Mouse (Mus musculus) right cerebral cortex, postnatal 14 days (tissue): Measurements from ENCODE around the gene Sort1.

Experiments
- DNase-seq: peaks from one replicate; pipeline ENCODE4 v3.0.0; 2022

Sort1 gene

DNA sequence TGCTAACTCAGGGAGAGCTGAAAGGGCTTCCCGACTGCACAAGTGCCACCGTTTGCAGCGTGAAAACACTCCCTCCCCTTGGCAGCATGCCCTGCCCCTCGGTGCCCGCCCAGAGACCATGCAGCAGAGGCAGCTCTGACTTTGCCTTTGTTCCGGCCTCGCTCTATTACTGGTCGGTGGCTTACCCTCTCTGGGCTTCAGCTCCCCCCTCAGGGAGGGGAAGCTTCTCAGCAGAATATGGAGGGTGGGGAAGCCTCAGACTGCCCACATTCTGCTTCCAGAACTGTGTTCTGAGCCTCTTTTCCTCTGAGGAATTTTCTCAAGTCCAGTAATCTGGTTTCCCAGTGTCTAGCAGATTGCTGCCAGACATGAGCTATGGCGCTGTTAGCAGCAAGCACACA is 44.6 kb downstream of the Sort1 start:
- DNase-seq, result peak; percentile 58

DNA sequence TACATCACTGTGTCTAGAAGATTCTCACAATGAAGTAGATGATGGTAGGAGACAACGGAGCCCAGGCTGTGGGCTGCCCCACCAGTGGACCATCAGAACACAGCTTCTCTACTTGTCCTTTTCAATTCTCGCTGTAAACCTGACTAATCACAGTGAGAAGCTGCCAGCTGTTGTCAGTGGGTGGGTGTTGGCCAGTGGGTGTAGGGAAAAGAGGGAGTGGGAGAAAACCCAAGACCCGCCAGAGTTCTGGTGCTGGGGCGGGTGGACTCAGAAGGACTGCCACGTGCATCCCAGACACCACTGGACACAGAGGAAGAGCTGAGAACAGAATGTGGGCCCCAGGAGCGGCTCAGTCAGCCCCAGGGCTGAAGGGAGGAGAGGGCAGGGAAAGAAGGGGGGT is 46.9 kb downstream of the Sort1 start:
- DNase-seq, result no peak

DNA sequence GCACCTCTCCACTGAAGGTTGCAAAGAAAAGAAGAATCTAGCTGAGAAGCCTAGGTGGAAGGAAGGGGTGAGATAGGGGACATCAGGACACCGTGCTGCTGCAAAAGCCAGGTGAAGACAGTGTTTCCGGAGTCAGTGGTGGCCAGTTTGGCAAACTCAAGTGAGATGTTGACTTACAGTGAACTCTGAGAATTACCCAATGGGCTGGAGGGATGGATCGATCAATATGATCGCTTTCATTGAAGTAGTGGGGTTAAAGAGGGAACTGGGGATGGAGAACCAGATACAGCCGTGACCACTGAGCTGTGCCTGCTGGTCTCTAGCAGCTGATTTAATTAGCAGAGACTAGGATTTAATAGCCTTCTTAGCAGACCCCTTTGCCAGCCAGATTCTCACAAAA is 53.0 kb downstream of the Sort1 start:
- no peak for DNase-seq

DNA sequence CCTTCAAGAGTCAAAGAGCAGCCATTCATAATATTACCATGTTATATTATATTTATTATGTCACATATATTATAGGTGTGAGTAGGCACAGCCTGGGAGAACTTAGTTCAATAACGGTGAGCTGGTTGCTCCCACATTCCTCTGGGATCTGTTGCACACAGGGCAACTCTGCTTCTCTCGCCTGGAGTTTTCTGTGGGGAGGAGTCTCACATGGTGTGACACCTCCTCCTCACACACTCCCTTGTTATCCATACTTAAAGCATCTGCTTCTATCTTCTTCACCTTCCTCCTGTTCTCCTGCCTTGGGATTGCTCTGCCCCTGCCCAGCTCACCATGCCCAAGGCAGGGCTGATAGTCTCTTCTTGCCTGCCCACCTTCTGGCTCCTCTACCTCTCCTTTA is 57.2 kb downstream of the Sort1 start:
- no peak for DNase-seq

DNA sequence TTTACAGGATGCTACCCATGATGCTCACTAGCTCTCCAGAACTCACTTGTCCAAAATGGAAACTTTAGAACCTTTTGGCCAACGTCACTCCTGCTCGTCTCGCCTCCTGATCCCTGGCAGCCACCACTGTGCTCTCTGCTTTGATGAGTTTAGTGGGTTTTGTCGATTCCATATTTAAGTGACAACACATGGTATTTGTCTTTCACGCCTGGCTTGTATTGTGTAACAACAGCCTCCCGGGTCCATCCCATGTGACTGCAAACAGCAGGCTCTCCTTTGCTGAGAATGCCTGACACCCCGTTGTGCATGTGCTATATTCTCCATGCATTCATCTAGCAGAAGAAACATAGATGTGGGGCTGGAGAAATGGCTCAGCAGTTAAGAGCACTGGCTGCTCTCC is 58.3 kb downstream of the Sort1 start:
- no peak for DNase-seq

DNA sequence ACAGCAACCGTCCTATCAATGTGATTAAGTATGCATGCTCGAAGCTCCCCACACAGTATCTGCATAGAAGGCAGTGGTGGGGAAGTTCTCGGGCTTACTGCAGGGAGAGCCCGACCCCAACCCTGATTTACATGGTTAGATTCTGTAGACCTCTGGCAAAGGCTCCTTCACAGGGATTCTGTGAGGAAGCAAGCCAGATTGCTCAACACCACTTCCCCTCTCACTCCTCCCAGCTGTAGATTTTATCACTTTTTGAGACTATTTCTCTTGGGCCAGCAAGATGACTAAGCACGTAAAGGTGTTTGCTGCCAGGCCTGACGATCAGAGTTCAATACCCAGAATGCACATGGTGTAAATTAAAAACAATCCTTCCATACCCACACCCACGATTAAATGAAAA is 62.0 kb downstream of the Sort1 start:
- no peak for DNase-seq

DNA sequence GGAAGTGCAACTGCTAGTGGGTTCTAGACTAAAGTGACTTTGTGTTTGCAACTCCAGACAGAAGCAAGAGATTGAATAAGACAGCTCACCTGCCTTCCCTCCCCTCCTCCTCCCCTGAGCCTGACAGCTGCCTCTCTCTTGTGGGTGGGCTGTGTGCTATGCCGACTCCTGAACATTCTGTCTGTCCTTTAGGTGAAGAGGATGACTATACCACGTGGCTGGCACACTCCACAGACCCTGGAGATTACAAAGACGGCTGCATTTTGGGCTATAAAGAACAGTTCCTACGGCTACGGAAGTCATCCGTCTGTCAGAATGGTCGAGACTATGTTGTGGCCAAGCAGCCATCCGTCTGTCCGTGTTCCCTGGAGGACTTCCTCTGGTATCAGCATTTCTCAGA is 64.5 kb downstream of the Sort1 start:
- no peak for DNase-seq

DNA sequence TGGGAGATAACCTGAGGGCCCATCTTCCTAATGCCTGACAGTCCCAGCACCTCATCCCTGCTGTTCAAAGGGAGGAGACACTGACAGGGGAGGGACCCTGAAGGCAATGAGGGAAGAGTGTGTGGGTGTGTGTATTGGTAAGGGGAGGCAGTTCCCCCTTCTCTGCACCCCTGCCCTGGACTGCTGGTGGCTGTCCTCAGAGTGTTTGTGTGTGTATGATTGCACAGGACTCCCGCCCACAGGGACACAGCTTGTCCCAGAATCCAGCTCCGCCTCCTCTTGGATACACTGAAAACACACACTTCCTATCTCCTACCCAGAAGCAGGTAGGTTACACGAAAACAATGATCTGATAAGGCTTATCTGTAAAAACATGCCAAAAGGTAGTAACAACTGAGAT is 71.4 kb downstream of the Sort1 start:
- no peak for DNase-seq

DNA sequence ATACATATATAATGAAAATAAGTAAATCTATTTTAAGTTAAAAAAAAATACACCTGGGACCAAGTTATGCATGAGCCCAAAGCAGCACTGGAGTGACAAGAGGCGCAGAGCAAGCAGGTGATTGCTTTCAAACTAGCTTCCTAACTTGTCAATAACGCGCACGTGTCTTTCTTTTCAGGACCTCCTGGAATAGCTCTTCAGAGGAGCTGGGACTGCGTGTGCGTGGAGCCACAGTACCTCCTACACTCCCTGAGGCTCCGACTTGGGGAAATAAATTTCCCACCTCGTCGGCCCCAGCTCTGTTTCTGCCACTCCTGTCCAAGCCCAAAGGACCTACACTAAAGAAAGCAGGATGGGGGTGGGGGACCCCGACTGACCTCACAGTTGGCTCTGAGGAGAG is 73.2 kb downstream of the Sort1 start:
- DNase-seq, result no peak

DNA sequence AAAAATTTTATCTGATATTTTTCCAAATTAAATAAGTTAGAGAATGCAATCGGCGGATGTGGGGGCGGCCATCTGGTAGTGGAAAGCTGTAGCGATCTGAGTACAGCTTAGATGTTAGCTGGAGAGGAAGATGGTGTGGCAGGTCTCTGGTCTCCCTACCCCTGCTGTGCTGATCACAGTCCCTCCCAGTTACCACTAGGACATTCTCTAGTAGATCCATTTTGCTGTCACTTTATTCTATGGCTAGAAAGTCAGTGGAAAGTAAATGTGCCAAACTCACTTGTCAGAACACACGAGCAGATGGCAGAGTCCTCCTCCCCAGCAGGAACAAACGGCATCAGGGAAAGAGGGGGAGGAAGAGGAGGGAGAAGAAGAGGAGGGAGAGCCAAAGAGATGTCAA is 74.6 kb downstream of the Sort1 start:
- no peak for DNase-seq

DNA sequence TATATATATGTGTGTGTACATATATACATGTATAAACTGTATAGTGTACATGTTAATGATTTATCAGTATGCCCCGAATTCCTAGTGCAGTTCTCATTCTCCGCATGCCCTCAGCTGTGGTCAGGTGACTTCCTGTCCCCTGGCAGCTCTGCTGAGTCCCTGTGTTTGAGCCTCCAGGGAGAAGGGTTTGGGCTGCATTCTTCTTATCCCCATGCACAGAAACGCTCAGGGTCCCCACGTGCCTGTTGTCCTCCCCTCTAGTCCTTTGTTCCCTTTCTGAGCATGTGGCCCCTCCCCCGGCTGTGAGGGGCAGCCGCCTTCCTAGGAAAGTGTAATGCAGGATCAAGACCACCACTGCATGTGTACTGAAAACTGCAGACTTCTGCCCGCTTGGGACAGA is 77.0 kb downstream of the Sort1 start:
- no peak for DNase-seq

DNA sequence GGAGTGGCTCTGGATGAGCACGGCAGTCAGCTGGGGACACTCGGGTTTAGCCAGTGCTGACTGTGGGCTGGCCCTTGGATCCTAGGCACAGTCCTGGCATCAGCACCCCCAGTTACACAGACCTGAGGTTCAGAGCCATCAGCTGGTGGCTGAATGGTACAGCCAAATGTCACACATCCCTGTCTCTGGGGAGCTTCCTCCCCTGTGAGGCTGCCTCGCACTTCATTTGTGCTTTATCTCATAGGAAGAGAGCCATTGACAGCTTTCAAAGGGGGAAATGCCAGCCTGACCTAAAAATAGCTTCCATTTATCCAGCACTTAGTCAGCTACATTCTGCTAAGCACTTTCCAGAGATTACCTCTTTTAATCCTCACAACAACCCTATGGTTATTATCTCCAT is 79.7 kb downstream of the Sort1 start:
- no peak for DNase-seq

DNA sequence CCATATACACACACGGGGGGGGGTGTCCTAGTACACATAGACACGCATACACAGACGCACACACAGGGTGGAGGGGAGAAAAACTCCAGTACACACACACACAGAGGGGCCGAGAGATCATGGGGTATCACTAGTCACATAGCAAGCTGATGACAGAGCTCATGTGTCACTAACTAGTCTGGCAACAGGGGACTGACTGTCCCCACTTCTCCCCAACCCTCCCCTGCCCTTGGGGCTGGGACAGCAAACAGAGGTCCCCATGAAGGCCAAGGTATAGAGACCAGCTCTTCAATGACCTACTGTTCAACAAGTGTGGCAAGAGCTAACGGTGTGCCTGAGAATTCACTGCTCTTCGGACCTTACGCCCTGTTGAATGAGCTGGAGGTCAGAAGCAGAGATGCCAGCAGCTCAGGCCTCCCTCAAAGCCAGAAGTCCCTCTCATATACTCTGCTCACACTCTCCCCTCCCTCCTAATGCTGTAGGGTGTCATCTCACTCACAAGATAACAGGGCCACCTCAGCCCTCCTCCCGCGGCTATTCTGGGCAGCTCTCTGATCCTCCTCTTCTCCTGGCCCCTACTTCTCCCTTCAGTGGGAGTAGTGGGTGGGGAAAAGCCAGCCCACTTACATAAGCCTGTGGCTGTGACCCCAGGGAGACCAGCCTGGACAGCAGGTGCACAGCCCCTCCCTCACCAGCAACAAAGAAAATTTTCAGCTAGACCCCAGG is 80.6 kb downstream of the Sort1 start, which contains the start of gene Mybphl:
Gene Mybphl, plus strand, starts transcription at position 642 of the 726 bp plus-strand sequence.
- DNase-seq, result no peak

DNA sequence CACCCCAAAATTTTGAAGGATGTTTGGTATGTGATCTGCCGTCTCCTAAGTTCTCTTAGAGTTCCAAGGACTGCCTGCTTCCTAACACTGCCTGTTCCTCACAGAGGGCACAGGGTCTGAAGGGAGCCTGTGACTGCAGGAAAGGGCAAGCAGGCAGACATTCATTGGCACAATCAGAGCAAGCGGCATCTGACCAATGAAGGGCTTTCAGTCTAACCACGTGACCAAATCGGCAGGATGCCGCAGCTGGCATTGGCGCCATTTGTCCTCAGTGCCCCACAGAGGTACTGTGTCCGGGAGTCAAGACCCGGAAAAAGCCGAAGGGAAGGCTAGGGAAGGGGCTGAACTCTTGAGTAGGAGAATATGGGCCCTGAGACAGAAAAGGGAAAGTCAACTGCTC is 83.3 kb downstream of the Sort1 start:
- no peak for DNase-seq

DNA sequence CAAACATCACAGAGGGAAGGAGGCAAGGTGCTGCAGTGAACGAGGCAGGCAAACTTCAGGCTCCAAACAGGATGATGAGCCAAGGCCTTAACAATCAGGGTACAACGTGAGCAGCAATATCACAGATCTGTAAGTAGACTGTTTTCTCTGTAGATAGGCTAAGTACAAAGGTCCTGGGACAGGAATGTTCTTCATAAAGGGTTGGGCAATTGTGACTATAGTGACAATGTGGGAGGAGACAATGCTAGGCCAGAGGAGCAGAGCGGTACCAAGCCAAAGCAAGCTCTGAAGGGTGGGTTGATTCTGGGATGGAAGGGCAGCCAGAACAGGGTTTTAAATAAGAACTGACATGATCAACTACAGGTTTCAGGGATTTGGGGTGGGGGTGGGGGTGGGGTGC is 83.9 kb downstream of the Sort1 start:
- DNase-seq, result no peak

DNA sequence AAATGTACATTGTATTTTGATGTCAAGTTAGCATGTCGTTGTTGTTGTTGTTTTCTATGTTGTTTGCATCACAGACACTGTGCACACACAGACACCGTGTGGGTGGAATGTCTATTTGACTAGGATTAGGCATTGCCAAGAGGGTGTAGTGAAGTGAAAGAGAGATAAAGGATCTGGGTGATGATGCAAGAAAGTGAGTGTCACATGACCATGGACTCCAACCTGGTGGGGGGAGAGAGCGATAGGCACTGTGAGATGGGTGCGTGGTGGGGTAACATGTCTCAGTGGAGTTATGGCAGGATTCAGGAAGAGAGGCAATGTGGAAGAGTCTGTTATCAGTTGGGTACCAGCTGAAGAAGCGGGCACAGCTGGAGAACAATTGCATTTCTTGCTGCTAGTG is 84.8 kb downstream of the Sort1 start:
- no peak for DNase-seq

DNA sequence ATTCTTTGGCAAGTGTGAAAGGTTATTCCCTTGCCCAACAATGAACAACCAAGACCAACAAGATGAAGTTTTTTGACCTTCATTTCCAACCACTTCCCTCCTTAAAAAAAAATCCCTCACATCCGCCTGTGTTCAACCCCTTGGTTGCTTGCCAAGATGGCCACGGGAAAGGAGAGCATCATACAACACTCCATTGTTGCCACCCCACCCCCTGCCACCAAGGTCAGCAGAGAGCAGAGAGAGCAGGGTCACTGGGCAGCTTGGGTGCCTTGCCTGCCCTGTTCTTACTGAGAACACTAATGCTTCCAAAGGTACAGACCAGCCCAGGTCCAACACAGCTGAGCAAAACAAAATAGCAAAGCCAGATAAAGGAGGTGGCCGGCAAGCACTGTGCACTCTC is 88.4 kb downstream of the Sort1 start:
- no peak for DNase-seq

DNA sequence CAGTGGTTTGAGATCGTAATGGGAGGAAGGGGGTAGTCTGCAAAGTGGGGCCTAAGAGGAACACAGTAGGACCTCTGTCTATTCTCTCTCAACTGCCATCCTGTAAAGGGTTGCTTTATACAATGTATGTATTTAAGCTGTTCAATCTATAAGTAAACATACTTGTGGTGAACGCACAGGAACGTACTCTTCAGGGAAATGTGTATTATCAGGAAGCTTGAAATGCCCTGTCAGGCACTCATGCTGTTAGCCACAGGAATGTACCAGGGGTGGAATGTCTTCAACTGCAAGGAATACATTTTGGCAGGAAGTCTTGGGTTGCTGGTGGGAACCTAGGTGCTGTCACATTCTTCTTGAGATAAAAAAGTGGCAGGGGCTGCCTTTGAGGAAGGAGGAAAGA is 88.8 kb downstream of the Sort1 start:
- no peak for DNase-seq

DNA sequence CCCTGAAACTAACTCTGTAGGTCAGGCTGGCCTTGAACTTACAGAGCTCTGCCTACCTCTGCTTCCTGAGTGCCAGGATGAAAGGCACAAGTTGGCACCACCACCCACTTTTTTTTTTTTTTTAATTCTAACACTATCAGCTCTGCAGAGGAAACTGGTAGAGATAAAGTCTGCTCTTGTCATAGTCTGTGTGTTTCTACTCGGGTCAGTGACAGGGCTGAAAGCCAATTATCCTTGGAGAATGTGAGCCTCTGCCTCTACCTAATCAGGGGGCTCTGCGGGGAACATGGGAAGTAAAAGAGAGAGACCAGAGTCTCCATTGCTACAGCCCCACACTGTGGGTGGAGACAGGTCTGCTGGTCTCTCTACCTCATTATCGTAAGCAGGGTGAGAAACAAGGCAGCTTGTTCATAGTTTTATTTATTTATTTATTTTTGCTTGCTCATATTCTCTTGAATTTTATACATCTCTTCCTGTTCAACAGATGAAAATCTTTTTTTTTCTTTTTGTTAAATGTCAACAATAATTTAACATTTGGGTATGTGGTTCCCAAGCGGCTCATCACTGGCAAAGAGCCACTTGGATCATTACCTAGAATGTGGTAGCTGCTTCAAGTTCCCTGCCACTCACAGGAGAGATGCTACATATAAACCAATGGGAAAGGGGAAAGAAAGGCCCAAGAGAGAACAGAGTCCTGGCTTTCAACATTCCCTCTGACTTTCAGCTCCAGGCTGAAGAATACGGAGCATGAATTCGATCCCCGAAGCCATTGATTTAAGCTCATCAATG is 95.2 kb downstream of the Sort1 start:
- DNase-seq, result no peak

DNA sequence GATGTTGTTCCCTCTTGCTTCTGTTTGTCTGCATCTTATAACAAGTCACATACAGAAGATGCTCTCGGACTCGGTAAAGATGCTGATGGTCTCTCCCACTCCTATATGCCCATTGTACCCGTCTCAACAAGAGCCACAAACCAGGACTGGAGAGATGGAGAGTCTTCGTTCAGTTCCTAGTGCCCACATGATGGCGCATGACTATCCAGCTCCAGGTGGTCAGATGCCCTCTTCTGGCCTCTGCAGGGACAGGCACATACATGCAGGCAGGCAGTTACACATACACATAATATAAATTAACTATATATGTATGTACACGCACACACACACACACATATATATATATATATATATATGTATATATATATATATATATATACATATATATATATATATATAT is 96.8 kb downstream of the Sort1 start:
- DNase-seq, result no peak

DNA sequence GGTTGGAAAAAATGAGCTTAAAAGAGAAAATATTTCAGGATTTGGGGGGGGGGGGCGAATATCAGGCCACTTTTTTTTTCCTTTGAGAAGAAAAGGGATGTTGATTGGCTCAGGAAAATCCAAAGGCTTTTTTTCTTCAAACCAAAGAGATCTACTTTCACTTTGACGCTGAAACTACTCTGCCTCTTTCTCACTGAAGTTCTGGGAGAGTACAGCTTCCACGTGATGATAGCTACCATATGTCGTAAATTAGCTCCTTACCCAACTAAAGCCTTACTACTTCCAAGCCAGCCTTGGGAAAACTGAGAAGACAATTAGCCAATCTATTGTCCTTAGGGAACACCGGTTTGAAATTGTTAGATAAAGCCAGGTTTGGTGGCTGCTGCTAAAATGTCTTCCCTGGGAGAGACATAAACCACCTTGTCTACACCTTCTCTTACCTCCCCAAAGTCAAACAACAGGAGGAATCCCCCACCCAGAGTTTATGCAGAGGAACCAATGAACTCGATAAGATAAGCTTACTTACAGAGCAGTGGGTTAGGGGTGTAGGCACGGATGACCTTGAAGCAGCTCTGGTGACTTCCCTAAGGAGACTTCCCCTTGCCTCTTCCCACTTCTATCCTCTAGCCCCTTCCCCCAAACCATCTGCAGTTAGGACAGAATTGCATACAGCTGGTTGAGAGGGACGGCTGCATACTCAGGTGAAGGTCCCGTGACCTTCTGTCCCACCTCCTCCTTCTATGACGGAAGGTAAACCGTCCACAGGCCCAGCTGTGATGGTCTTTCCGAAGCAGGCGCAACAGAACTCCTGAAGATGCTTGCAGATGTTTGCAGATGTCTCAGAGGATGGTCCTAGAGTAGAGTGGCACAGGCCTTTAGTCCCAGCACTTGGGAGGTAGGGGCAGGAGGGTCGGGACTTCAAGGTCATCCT is 98.3 kb downstream of the Sort1 start:
- no peak for DNase-seq

DNA sequence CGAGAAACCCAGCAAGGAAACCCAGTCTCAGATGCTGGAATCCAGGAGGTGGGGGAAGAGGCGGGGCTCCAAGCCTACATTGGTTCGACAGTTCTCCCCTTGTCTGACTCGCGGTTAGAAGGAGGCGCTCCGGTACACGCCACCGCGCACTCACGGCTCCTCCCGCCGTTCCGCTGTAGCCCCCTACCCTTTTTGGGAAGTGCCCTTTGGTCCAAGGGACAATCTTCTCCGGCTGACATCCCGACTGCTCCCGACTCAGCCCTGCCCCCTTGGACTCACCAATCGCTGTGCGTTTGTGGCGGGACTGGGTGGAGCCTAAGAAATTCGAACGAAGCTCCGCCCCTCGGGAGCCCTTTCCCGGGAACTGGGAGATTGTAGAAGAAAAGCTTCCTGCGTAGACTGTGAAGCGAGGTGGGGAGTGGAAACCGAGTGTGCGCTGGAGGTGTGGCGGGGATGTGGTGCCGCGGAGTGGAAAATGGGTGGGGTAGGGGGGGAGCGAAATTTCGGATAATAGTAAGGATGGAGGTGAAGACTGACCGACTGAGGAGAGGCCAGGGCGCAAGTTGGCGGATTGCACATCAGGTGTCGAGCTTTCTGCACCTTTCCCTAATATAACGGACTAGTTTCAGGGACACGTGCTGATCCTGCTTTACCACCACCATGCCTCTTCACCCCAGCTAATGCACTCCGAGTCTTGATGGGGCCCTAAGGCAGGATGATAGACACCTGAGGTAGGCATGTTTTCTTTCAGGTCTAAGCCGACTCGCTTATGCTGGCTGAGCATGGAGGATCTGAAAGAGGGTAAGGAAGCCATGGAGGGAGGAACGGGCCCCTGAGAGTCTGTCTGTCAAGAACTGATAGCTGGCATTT is 99.8 kb downstream of the Sort1 start, which contains the start of gene Psrc1:
Gene Psrc1, plus strand, starts transcription at position 355 of the 870 bp plus-strand sequence.
- peak; percentile 80 for DNase-seq
